8 mouse cellular contexts compared by ENCODE assay signal in genomic region chr1:191277549-191278059, GRCm38 (mm10). TPM values are rescaled to one million over a fixed set of nuclear protein-coding genes. Genes with fewer than 3 reads are reported as not detected.
DNase-seq lines count a peak whose midpoint lies in the region.

No protein-coding gene starts in this region.

- DNase-seq in adrenal gland, adult 2 months: peak; percentile 70
- no peak for DNase-seq in adrenal gland, adult 8-10 months
- peak; percentile 45 to 56 for DNase-seq in adrenal gland, postnatal 36 days
- peak; percentile 28 to 62 for DNase-seq in kidney, postnatal 4 days
- DNase-seq in monocyte, adult 2 months (ENCODE audit: low read depth in 1 of 2, low spot score in 2 of 2): peak; percentile 73 to 76
- no peak for DNase-seq in adipocyte (ENCODE audit: low spot score)
- no peak for DNase-seq in left cerebral cortex, adult 18-20 months (ENCODE audit: low spot score in 2 of 2)
- DNase-seq in cerebellum, adult 8-10 months: no peak

RNA-seq across cellular contexts. Expression of gene Nenf, which starts 40.4 kb away (rescaled TPM):
- total RNA-seq in adrenal gland, adult 2 months (2021): 10 to 100 TPM; 78.7 to 94.3 TPM
- 249 and 261 TPM in 2 replicates for polyA plus RNA-seq in adrenal gland, adult 2 months (2012; rRNA removed)
- 100 to 1,000 TPM in 2 of 4 experiments, 10 to 100 TPM in 2; 82.9 to 112 (median 103) TPM for total RNA-seq in adrenal gland, adult 8-10 months (2022)
- total RNA-seq in adrenal gland, postnatal 36 days (2021): 100 to 1,000 TPM in 1 of 2 experiments, 10 to 100 TPM in 1; 86.6 to 103 TPM
- total RNA-seq in left cerebral cortex, adult 18-20 months (2021): 10 to 100 TPM; 76.1 to 80.3 TPM

RNA-seq across cellular contexts. Expression of gene Tmem206, which starts 48.1 kb away (rescaled TPM):
- total RNA-seq in adrenal gland, adult 2 months (2021): 1 to 10 TPM; 4.2 to 7.4 TPM
- 4.0 and 4.1 TPM in 2 replicates for polyA plus RNA-seq in adrenal gland, adult 2 months (2012; rRNA removed)
- total RNA-seq in adrenal gland, adult 8-10 months (2022): 1 to 10 TPM; 6.0 to 9.2 (median 8.4) TPM
- 1 to 10 TPM; 4.7 to 6.0 TPM for total RNA-seq in adrenal gland, postnatal 36 days (2021)
- 10 to 100 TPM in 1 of 2 experiments, 1 to 10 TPM in 1; 8.2 to 10.4 TPM for total RNA-seq in left cerebral cortex, adult 18-20 months (2021)

RNA-seq across cellular contexts. Expression of gene Atf3, which starts 59.8 kb away (rescaled TPM):
- 1 to 10 TPM; 3.0 to 3.6 TPM for total RNA-seq in adrenal gland, adult 2 months (2021)
- 1.1 and 2.8 TPM in 2 replicates for polyA plus RNA-seq in adrenal gland, adult 2 months (2012; rRNA removed)
- 1 to 10 TPM; 2.1 to 8.6 (median 3.2) TPM for total RNA-seq in adrenal gland, adult 8-10 months (2022)
- total RNA-seq in adrenal gland, postnatal 36 days (2021): 10 to 100 TPM in 1 of 2 experiments, 1 to 10 TPM in 1; 4.2 to 11.0 TPM
- total RNA-seq in left cerebral cortex, adult 18-20 months (2021): 1 to 10 TPM in 1 of 2 experiments, under 1 TPM in 1; 0.91 to 3.1 TPM

Comparison
In these comparisons a context has a peak if more than half of its experiments do, and no peak if none do; other contexts are left out.
1. DNase-seq: peak in adrenal gland, adult 2 months (single experiment), adrenal gland, postnatal 36 days (2 of 2), kidney, postnatal 4 days (2 of 2) and monocyte, adult 2 months (2 of 2); none in adrenal gland, adult 8-10 months (single experiment), adipocyte (single experiment), left cerebral cortex, adult 18-20 months (0 of 2) and cerebellum, adult 8-10 months (single experiment).